Mouse (Mus musculus) hindbrain, embryonic 15.5 days (tissue): ENCODE results near the gene Ptprr. TPM values are rescaled to one million over a fixed set of nuclear protein-coding genes. Genes with fewer than 3 reads are reported as not detected.
A peak's percentile ranks its signal among the peaks of the same experiment; 100 is the strongest.

Experiments
- ATAC-seq: fragments of 200-750 bp; cut with Nextera tagmentation; 2 replicates; pipeline ENCODE4 v1.8.0; 2017; ENCODE audit warnings: low read depth, moderate number of reproducible peaks, moderate TSS enrichment; ENCODE audit not compliant: low FRiP score
- H3K27ac ChIP-seq: fragments of 300-500 bp; sonication (generic); replicated peaks from 2 replicates; pipeline ENCODE4 v1.5.1; 2015; ENCODE audit warnings: mild to moderate bottlenecking, inconsistent platforms
- H3K27me3 ChIP-seq: fragments of 300-500 bp; sonication (generic); 2 replicates; pipeline ENCODE4 v1.6.1; 2015; ENCODE audit warnings: control low read depth, inconsistent platforms
- H3K36me3 ChIP-seq: fragments of 300-500 bp; sonication (generic); 2 replicates; pipeline ENCODE4 v1.6.1; 2015; ENCODE audit warnings: control low read depth, inconsistent platforms
- H3K4me1 ChIP-seq: fragments of 300-500 bp; sonication (generic); replicated peaks from 2 replicates; pipeline ENCODE4 v1.6.1; 2015; ENCODE audit warnings: control low read depth, inconsistent platforms
- H3K4me2 ChIP-seq: fragments of 300-500 bp; sonication (generic); 2 replicates; pipeline ENCODE4 v1.6.1; 2015; ENCODE audit warnings: moderate library complexity, mild to moderate bottlenecking, inconsistent platforms
- H3K4me3 ChIP-seq: fragments of 300-500 bp; sonication (generic); 2 replicates; pipeline ENCODE4 v1.5.1; 2015; ENCODE audit warnings: mild to moderate bottlenecking, inconsistent platforms
- H3K9ac ChIP-seq: fragments of 300-500 bp; sonication (generic); 2 replicates; pipeline ENCODE4 v1.6.1; 2015; ENCODE audit warnings: inconsistent platforms
- H3K9me3 ChIP-seq: fragments of 300-500 bp; sonication (generic); 2 replicates; pipeline ENCODE4 v1.6.1; 2016; ENCODE audit warnings: control low read depth, inconsistent platforms
- WGBS: fragments of 180-500 bp; shearing (Covaris S2); methylation state at CpG from one replicate; pipeline ENCODE4 v1.1.7; 2015; 5-methylcytosine and 5-hydroxymethylcytosine counted together
- polyA plus RNA-seq: library from polyadenylated mRNA; unstranded; fragments of >200 nt; fragmentation: Nextera tagmentation; extraction: Ambion mirVana; gene quantifications from 2 replicates; pipeline ENCODE4 v1.2.1, GENCODE M21; 2015

Ptprr gene
- polyA plus RNA-seq, 1 experiment from 2014 or later, result 22.0 TPM

DNA sequence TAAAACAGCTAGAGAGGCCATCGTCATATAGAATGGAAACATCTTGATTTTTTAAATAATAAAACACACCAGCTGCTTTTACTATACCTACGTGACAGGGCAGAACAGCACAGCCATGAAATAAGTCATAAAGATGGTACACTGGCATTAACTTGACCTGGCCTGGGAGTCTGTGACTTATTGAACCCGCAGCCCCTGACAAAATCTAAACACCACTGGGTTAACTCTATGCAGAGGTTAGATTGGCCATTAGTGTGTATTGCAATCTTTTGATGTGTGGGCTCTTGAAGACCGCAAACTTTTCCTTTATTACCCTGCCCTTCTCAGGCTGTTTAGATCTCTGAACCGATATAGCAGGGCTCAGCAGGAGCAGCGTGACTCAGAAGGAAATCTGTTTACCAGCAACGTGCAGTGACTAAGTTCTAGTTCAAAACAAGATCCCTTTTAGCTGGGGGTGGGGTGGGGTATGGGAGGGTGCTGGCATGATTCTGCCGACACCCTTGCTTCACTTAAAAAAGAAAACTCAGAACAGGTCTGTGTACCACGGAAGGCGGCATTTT is 157.4 kb downstream of the Ptprr start:
- peaks cover 7% of the 10 kb centered on the region for H3K4me1 ChIP-seq
- H3K4me3 ChIP-seq, result no peak overlapping the region
- WGBS, result 59% methylated on average over 10 of the region's 10 CpGs
- no peak overlapping the region for H3K4me2 ChIP-seq
- H3K36me3 ChIP-seq, result no peaks in the 10 kb centered on the region
- H3K27ac ChIP-seq, result no peak overlapping the region
- no peak overlapping the region for H3K9ac ChIP-seq
- H3K9me3 ChIP-seq, result no peaks in the 10 kb centered on the region
- ATAC-seq, result no peak
- H3K27me3 ChIP-seq, result no peaks in the 10 kb centered on the region

DNA sequence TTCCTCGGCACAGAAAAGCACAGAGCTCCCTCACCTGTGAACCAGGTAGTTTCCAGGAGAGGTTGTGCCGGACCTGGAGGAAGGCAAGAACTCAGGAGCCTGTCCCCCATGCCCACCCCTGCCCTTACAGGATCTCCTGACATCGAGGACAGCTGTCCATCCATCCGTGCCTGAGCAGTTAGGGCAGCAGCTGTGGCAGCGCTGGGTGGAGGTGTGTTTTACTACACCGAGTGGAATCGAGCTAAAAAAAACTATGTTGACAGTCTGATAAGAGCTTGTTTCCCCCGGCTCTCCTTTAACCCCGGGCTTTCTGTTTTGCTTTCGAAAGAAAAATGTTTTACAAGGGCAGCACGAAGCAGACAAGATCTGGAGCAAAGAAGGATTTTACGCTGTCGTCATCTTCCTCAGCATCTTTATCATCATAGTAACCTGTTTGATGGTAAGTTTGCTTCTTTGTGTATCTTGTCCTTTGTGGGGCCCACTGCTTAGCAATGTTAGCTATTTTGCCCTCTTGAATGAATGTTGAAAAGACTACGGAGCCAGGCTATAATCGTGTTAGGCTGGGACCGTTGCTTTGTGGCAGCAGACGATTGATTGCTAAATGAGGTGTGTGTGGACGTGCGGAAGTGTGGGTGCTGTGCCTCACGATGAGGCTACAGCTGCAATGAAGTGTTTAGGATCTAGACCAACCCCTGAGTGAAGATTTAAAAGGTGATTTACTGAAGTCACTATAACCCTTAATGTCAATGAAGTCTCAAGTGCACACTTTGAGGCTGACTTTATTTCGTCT is 159.6 kb downstream of the Ptprr start:
- H3K9ac ChIP-seq, result no peak overlapping the region
- H3K4me2 ChIP-seq, result peak overlapping the region; percentile 38
- H3K4me3 ChIP-seq, result no peak overlapping the region
- H3K27me3 ChIP-seq, result no peaks in the 10 kb centered on the region
- H3K36me3 ChIP-seq, result no peaks in the 10 kb centered on the region
- no peaks in the 10 kb centered on the region for H3K9me3 ChIP-seq
- ATAC-seq, result no peak
- H3K27ac ChIP-seq, result no peak overlapping the region
- H3K4me1 ChIP-seq, result peaks cover 7% of the 10 kb centered on the region
- WGBS, result 35% methylated on average over 21 of the region's 21 CpGs

DNA sequence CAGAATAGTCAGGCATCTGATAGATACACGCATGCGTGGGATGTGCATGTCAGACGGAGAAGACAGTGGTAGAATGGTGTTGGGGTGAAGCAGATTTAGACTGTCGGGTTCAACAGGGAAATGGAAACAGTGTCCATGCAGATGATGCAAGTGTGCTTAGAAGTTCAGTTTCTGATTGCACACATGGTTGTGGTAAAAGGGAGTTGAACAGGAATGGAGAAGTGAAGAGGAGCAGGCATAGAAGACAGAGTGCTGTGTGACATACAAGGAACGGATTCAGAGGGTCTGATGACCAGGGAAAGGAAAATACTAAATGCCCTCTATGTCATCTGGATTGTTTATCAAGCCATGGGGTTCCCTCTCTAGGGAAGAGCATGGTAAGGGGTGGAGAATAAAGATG is 163.2 kb downstream of the Ptprr start:
- Histone ChIP-seq H3K4me2 (no peak overlapping the region), H3K9me3 (no peaks in the 10 kb centered on the region), H3K27me3 (no peaks in the 10 kb centered on the region), H3K9ac (no peak overlapping the region), H3K4me3 (no peak overlapping the region), H3K36me3 (no peaks in the 10 kb centered on the region), H3K4me1 (peaks cover 7% of the 10 kb centered on the region), H3K27ac (no peak overlapping the region)
- ATAC-seq, result no peak
- WGBS, result 86% methylated on average over 5 of the region's 5 CpGs

DNA sequence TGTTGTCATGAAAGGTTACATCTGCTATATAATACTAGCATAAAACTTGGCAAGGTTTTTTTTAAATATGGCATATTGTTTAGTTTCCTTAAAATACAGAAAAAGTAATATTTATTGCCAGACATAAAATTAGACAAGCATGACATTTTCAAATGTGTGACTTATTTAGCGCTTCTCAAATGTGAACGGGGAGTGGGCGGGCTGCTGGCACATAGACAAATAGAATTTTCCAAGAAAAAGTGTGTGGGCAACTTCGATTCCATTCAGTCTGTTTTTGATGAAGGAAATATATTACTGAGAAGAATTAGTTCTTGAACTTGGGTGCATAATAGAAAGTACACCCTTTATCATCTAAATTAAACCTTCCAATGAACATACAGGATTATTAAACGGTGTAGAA is 164.2 kb downstream of the Ptprr start:
- Histone ChIP-seq H3K4me3 (no peak overlapping the region), H3K4me2 (no peak overlapping the region), H3K27ac (no peak overlapping the region), H3K9me3 (no peaks in the 10 kb centered on the region), H3K4me1 (peaks cover 7% of the 10 kb centered on the region), H3K36me3 (no peaks in the 10 kb centered on the region), H3K9ac (no peak overlapping the region), H3K27me3 (no peaks in the 10 kb centered on the region)
- WGBS, result 89% methylated on average over 5 of the region's 5 CpGs
- no peak for ATAC-seq

DNA sequence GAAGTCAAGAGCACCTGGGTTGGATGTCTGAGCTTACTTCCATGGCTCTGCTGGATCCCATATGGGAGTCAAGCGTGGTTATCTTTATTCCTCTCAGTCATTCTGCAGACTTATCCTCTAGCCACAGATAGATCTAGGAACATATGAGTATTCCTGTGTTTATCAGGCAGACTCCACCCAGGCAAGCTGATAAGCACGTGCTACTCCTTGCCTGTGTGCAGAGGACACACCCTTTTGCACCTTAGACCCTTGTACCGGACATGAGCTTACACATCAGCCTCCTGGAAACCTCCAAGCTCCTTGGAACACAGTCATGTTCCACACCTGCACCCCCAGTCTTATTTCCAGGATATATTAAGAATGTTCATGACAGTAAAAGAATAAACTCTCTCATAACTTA is 165.2 kb downstream of the Ptprr start:
- H3K27me3 ChIP-seq, result no peaks in the 10 kb centered on the region
- no peaks in the 10 kb centered on the region for H3K9me3 ChIP-seq
- H3K4me2 ChIP-seq, result no peak overlapping the region
- no peak overlapping the region for H3K27ac ChIP-seq
- no peaks in the 10 kb centered on the region for H3K4me1 ChIP-seq
- no peaks in the 10 kb centered on the region for H3K36me3 ChIP-seq
- ATAC-seq, result no peak
- H3K9ac ChIP-seq, result no peak overlapping the region
- WGBS, result 85% methylated on average over 3 of the region's 3 CpGs
- no peak overlapping the region for H3K4me3 ChIP-seq

DNA sequence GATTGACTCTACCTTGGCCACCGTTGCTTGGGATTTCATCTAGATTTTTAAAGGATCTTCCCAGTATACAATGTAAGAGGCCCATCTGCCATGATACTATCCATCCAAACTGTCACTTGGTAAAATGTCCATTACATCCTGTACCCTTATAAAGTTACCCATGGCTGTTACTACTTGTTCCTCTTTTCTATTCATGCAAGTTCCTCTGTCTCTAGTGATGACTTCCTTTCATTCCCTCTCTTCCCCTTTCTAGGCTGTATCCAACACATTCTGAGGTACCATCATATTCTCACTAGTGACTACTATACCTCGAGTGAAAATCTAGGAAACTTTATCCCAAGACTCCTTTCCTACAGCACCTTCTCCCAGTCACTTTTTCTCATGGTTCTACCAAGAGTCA is 173.7 kb downstream of the Ptprr start:
- Histone ChIP-seq H3K4me3 (no peak overlapping the region), H3K27me3 (0 out of 2 replicates have a peak, but pooled peaks cover 2% of the 10 kb centered on the region)
- 89% methylated on average over 2 of the region's 2 CpGs for whole genome bisulfite sequencing

DNA sequence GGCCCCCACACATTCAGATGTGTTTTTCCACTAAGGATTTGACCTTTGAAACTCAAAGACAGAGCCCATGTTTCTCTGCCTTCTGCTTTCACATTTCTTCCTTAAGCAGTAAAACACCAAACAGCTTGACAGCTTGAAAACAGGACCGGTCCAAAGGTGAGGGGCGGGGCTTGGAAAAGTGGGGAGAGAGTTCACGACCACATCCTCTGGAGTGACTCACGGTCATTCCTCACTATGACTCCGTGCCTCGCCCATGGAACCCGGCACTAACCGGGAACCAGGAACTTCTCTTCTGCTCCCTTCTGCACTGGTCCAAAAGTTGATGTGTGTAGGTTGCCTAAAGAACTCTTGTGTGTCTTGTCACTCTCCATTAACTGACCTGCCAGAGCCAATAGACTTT is 174.3 kb downstream of the Ptprr start:
- Histone ChIP-seq H3K4me1 (0 out of 2 replicates have a peak, but pooled peaks cover 5% of the 10 kb centered on the region), H3K36me3 (no peaks in the 10 kb centered on the region), H3K4me2 (no peak overlapping the region), H3K9me3 (no peaks in the 10 kb centered on the region), H3K27ac (no peak overlapping the region), H3K4me3 (no peak overlapping the region), H3K27me3 (0 out of 2 replicates have a peak, but pooled peaks cover 2% of the 10 kb centered on the region), H3K9ac (no peak overlapping the region)
- 89% methylated on average over 8 of the region's 8 CpGs for WGBS
- ATAC-seq, result no peak

More for the DNA sequence above, 173.7 kb downstream of the Ptprr start:
- Histone ChIP-seq H3K4me2 (no peak overlapping the region), H3K36me3 (no peaks in the 10 kb centered on the region), H3K9ac (no peak overlapping the region), H3K4me1 (no peaks in the 10 kb centered on the region), H3K27ac (no peak overlapping the region), H3K9me3 (no peaks in the 10 kb centered on the region)
- no peak for ATAC-seq

DNA sequence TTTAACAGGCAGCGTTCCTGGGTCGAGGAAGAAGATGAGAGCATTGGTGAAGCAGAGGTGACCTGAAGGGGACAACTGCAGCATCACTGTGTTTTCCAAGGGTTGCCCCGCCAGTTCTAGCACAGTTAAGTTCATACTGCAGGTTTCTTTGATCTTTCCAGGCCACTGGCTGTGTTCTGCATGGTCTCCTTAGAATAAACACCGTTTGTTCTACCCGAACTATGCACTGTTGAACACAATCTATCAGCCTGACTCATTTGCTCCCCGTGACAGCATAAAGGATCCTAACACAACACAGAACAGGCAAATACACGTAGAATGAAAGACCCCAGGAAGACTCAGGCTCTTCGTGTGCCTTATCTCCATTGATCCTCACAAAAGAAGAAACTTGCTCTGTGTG is 176.4 kb downstream of the Ptprr start:
- H3K4me1 ChIP-seq, result 0 out of 2 replicates have a peak, but pooled peaks cover 5% of the 10 kb centered on the region
- no peak overlapping the region for H3K4me3 ChIP-seq
- H3K9me3 ChIP-seq, result no peaks in the 10 kb centered on the region
- H3K36me3 ChIP-seq, result no peaks in the 10 kb centered on the region
- WGBS, result 43% methylated on average over 8 of the region's 8 CpGs
- 0 out of 2 replicates have a peak, but pooled peaks cover 2% of the 10 kb centered on the region for H3K27me3 ChIP-seq
- no peak for ATAC-seq
- H3K4me2 ChIP-seq, result no peak overlapping the region
- no peak overlapping the region for H3K9ac ChIP-seq
- H3K27ac ChIP-seq, result no peak overlapping the region

DNA sequence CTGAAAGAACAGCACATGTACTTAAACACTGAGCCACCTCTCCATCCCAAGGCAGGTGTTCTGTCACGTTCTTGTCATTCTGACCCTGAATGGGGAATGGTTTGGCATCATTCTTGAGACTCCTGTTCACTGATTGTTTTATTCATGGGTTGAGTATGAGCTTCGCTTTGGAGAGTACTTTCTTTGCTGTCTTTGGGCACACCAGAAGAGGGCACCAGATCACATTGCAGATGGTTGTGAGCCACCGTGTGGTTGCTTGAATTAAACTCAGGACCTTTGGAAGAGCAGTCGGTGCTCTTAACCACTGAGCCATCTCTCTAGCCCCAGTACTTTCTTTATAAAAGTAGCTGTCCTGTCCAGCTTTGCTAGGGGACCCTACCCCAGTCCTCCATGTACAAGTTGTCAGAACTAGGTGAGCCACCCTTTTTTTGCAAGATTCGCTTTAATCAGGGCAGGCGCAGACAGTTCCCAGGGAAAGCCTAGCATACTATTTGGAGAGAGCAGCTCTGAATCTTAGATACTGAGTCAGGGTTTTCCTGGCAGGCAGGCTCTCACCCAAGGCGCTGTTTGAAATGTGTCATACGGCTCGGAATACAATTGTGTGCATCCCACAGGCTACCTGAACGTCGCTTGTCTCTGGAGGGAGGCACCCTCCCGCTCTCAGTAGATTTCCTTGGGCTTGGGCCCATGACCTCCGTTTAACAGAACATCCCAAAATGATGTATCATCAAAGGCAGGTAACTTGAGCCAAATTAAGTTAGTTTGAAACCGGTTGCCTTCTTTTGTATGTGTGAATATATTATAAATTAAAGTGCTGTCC is 178.8 kb downstream of the Ptprr start:
- 0 out of 2 replicates have a peak, but pooled peaks cover 5% of the 10 kb centered on the region for H3K4me1 ChIP-seq
- H3K36me3 ChIP-seq, result no peaks in the 10 kb centered on the region
- ATAC-seq, result peak; percentile 35
- whole genome bisulfite sequencing, result 22% methylated on average over 14 of the region's 14 CpGs
- no peak overlapping the region for H3K27ac ChIP-seq
- no peak overlapping the region for H3K9ac ChIP-seq
- 0 out of 2 replicates have a peak, but pooled peaks cover 2% of the 10 kb centered on the region for H3K27me3 ChIP-seq
- no peak overlapping the region for H3K4me3 ChIP-seq
- no peaks in the 10 kb centered on the region for H3K9me3 ChIP-seq
- H3K4me2 ChIP-seq, result peak overlapping the region; percentile 25

DNA sequence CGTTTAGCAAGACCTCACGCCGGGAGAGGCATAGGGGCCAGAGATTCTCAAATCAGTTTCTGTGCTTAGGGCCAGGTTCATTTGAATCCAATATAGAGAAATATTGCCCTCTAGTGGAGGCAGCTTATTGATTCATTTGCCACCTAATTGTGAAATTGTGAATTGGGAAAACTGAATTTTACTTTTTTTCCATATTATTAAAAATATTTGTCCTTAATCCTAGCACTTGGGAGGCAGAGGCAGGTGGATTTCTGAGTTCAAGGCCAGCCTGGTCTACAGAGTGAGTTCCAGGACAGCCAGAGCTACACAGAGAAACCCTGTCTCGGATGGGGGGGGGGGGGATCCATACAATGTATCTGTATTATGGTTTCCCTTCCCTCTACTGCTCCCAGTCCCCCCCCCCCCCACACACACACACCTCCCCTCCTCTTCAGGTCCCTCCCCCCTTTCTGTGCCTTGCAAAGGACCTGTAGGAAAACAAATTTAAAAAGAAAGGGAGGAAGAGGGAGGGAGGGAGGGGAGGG is 179.5 kb downstream of the Ptprr start:
- ATAC-seq, result peak; percentile 52; the same call in 1 of the 2 replicates
- 13% methylated on average over 4 of the region's 4 CpGs for whole genome bisulfite sequencing
- H3K4me3 ChIP-seq, result no peak overlapping the region
- H3K36me3 ChIP-seq, result no peaks in the 10 kb centered on the region
- H3K27me3 ChIP-seq, result 0 out of 2 replicates have a peak, but pooled peaks cover 2% of the 10 kb centered on the region
- no peak overlapping the region for H3K9ac ChIP-seq
- no peak overlapping the region for H3K27ac ChIP-seq
- H3K9me3 ChIP-seq, result no peaks in the 10 kb centered on the region
- H3K4me2 ChIP-seq, result peak overlapping the region; percentile 25
- H3K4me1 ChIP-seq, result 0 out of 2 replicates have a peak, but pooled peaks cover 5% of the 10 kb centered on the region

DNA sequence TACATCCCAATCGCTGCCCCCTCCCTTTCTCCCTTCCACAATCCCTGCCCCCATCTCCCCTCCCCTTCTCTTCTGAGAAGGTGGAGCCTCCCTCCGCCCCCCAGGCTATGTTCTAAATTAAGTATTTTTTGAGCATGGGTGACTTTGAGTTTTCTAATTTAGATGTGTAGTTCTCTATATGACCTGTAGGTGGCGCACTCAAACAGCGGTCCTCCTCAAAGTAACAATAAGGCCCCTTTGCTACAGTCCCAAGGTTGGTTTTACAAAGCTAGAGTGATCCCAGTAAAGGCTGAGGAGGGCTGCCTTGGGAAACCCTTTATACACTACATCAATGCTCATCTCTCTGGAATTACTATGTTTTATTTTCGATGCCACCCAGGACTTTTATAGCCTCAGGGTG is 181.0 kb downstream of the Ptprr start:
- Histone ChIP-seq H3K4me2 (no peak overlapping the region), H3K27ac (no peak overlapping the region), H3K9me3 (no peaks in the 10 kb centered on the region), H3K4me1 (0 out of 2 replicates have a peak, but pooled peaks cover 5% of the 10 kb centered on the region), H3K27me3 (no peaks in the 10 kb centered on the region), H3K9ac (no peak overlapping the region), H3K4me3 (no peak overlapping the region), H3K36me3 (no peaks in the 10 kb centered on the region)
- whole genome bisulfite sequencing, result 23% methylated on average over 5 of the region's 5 CpGs
- no peak for ATAC-seq
